Mouse (Mus musculus): ENCODE data around the gene Gsc.
"Not testable (repeated sequence)": the region's sequence is repeated elsewhere in the genome, so short reads cannot be mapped to it uniquely, and the experiment has no call there.

Gsc gene

DNA sequence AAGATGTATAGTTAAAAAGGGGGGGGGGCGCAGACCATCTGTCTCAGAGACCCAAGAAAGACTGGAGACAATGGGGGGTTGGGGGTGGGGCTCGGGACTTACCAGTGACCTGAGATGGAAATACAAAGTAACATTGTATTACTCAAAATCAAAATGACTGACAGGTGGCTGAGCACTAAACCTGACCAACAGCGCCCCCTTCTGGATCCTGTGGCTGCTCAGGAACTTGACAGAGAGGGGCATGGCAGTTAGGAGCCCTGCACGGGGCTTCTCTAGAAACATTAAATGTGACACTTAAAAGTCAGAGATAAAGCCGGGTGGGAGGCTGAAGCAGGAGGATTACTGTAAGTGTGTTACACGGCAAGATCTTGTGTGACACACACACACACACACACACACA, 13.8 kb downstream of the Gsc start:
- no peak for DNase-seq (ENCODE audit: extremely low read depth, insufficient read length, low spot score)

DNA sequence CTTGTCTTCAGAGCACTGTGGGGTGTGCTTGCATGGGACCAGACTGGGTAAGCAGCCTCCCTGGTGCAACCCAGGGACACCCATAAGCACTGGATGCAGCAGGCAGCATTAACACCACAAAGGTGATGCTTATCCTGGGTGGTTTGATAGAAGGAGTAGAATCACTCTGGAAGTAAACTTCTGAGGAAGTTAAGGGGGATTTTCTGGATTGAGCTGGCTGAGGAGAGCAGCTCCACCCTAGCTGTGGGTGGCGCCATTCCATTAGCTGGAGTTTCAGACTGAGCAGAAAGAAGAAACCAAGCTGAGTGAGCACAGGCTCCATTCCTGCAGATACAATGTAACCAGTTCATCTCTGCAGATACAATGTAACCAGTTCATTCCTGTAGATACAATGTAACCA, 20.1 kb downstream of the Gsc start:
- DNase-seq (ENCODE audit: extremely low read depth, insufficient read length, low spot score), result no peak

DNA sequence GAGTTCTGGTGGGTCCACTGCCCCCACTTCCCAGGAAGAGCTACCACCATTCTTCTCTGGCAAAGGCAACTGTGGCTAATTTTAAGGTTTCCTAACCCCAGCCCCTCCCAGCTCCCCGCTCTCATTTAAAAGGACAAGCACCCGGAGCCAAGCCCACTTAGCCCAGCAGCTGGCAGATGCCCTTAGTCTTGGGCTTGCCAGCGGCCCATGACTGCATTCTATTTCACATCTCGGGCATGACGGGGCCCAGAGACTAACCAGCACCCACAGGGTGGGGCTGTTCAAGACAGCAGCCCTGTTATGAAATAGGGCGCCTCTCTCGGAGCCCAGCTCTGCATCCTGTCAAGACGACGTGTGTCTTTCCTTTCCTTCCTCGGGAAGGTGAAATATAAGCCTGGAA, 22.9 kb downstream of the Gsc start:
- no peak for DNase-seq (ENCODE audit: extremely low read depth, insufficient read length, low spot score)

DNA sequence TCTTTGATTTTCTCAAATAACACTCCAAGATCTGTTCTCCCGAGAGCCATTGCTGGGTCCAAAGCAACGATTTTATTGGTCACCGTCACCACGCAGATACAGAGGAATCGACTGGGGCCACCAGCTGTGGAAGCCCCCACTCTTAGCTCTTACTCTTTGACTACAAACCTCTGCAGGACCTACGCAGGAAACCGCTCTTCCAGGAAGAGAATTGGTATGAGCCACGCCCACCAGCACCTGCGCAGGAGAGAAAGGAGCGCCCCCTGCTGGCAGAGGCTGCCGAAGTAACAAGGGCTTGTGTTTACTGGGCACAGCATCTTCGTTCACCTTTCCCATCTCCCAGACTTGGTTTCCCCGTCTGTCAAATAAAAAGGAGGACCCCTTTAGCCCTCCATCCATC, 25.0 kb downstream of the Gsc start:
- DNase-seq (ENCODE audit: extremely low read depth, insufficient read length, low spot score), result no peak

DNA sequence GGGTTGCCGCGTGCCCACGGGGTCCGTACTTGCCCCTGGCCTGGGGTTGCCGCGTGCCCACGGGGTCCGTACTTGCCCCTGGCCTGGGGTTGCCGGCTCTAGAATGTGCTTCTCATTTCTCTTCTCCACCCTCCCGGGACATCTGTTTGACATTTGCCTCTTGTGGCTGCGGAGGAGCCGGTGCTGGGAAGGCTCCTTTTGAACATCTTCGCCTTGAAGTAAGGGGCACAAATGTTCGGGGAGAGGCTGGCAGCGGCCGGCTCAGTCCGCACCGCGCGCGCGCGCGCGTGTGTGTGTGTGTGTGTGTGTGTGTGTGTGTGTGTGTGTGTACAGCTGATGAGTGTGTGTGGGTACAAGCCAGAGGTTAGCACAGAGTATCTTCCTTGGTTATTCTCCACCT, 26.1 kb downstream of the Gsc start:
- not testable (repeated sequence) for DNase-seq (ENCODE audit: extremely low read depth, insufficient read length, low spot score)

DNA sequence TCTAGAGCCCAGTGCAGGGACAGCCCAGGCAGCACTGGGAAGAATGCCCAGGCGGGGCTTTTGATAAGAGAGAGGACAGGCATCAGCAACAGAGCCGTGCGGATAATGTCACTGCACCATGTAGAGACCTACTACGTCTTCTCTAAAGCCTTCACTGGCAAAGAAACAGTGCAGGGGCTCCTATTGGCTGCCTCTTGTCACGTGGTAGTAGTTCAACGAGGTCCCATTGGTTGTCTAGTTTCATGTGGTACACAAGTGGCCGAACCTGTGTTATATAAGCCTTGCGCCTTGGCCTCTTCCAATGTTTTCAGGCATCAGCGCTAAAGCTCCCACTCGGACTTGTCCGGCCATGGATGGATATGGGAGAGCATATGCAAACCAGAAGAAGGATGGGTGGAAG, 29.4 kb downstream of the Gsc start:
- DNase-seq (ENCODE audit: extremely low read depth, insufficient read length, low spot score), result no peak

DNA sequence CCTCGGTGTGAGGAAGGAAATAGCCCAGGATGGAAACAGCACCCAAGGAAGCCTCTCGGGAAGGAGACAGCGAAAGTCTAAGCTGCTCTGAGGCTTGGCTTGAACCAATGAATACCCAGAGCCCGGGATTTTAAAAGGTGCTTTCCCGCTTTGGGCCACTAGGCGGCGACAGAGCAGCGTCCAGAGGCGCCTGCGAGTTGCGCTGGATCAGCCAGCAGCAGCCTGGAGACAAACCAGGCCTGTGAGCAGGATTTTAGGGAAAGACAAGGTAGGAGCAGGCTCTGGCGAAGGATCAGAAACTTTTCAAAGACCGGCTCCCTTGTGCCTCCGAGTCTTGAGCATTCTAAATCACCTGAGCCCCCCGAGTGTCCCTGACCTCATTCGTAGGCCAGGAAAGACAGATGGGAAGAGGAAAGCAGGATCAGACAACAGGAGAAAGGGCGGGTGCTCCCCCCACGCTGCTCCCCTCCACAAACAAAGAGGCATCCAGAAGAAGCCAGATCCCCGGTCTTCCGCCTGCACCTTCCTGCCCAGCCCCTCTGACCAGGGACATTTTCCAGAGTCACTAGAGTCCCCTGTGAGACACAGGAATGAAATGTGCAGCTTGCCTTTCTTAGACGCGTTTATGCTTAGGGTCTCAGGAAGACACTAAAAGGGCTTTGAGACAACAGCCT, 32.9 kb downstream of the Gsc start:
- peak; percentile 57 for DNase-seq (ENCODE audit: extremely low read depth, insufficient read length, low spot score)

DNA sequence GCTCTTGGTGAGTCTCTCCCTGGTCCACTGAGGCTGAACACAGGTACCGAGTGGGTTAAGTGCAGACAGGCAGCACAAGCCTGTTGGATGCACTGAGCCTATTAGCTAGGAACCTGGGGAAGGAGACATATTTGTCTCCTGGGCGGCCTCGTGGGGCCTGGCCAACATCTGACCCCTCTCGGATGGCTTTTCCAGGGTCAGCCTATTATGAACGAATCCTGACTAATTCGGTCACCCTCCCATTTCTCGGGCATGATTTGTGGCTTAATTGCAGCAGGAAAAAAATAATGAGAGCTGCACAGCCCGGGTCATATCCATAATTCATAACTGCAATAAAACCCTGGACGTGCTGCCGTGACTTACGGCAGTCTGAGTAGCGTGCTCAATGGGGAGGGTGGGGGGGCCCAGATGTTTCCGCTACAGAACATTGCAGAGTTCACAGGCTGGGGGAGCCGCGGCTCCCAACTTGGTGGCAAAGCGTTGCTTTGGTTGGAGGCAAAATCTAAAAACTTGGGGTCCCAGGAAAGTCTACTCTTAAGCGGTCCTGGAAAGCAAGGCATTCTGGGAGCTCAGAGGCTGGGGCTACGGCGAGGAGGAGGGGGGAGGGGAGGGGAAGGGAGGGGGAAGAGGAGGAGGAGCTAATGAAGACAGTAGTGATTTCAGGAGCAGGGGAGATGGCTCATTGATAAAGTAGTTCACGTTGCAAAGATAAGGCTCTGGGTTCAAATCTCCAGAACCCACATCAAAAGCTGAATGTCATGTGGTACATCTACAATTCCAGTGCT, 39.0 kb downstream of the Gsc start:
- DNase-seq (ENCODE audit: extremely low read depth, insufficient read length, low spot score), result no peak

DNA sequence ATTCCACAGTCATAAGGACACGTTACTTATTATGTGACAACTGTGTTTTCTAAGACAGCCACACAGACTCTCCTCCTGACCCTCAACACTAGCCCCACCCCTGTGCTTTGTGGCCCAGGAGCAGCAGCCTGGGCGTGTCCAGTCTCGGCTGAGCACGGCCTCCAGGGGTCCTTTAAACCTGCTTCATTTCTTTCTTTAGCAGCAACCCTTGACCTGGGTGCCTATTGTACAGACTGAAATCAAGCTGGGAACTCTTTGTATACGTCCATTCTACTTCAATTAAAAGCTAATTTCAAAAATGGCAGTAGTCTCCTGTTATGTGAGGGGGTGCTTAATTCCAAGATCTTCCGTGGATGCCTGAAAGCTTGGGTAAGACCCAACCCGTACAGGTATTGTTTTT, 39.9 kb downstream of the Gsc start:
- DNase-seq (ENCODE audit: extremely low read depth, insufficient read length, low spot score), result no peak

DNA sequence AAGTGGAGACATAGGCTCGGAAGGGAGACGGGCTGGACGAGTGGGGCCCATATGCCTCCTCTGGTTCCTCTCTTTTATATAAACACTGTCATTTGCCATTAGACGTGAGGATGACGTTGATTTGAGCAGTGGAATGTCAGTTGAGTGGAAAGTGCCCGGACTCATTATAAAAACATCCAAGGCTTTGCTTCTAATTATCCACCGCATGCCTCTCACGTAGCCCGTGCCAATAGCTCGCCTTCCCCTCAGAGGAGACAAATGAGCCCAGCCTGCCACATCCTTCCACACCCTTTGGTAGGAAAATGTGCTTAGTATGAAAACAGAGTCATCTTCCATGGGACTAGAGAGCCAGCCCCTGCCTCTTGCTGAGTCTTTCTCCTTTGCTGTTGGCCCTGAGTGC, 41.8 kb downstream of the Gsc start:
- no peak for DNase-seq (ENCODE audit: extremely low read depth, insufficient read length, low spot score)

DNA sequence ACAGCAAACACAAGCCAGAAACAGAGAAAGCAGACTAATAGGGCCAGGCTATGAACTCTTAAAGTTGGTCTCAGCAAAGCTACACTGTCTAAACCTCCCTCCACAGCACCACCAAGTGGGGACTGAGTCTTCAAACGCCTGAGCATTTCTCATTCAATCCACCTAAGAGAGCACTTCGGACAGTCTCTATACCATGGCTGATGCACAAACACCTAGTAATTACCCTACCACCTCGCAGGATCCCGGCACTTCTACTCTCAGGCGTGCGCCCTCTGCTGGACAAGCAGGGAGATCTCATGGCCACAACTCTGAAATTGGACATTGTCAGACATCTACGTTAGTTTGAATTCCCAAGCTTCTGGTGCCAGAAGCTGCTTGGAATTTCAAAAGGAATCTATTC, 46.2 kb downstream of the Gsc start:
- DNase-seq (ENCODE audit: extremely low read depth, insufficient read length, low spot score), result no peak

DNA sequence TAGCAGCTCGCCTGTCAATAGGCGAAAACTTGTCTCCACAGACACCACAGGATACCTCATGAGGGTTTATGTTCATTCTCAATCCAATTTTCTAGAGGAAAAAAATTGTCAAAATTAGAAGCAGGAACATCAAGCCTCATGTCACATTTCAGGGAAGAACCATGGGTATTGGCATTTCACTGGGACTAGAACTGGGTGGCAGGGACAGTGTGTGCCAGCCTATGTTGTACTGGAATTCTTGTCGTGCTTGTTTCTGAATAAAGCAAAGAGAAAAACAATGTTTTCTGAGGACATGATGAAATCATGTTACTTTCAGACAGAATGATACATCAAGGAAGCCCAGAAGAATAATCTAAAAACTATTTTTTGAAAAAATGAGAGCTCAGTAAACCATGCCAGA, 47.5 kb downstream of the Gsc start:
- no peak for DNase-seq (ENCODE audit: extremely low read depth, insufficient read length, low spot score)

DNA sequence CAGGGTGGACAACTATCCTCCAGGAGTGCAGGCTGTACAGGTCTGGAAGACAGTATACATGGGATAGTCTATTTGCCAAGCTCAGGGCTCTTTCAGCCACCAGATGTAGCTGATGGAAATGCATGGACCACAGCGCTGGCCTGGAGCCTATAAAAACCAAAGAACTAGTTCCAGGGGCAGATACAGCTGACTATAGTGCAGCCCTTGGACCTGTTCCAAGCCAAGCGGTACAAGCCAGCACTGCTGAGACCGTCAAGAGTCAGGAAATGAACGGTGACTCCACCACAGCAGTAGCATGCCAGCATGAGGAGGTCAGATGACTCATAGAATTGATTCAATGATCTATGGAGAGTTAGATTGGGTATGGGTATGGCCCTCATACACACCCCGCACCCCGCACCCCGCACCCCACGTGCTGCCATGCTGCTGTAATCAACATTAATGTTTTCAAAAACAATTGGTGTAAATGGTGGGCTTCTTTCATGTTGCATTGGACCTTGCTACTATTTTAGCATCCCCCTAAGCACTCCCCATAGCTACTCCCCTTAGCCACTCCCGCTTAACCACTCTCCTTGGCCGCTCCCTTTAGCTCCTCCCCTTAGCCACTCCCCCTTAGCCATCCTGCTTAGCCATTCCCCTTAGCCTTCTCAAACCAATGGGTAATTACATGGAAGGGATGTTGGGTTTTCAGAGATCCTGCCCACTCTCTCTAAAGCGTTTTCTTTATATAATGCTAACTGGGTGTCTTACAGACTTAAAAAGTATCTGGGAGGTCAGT, 50.3 kb downstream of the Gsc start:
- DNase-seq (ENCODE audit: extremely low read depth, insufficient read length, low spot score), result peak; percentile 50

Measured in 3134 (cell line).